Mouse (Mus musculus) gastrocnemius, postnatal 4 days (tissue): ENCODE measurements around the gene Tmc1. TPM values are rescaled to one million over a fixed set of nuclear protein-coding genes. Genes with fewer than 3 reads are reported as not detected.

ENCODE experiments used
- DNase-seq, 2 experiments: peaks; one replicate each; pipeline ENCODE4 v3.0.0; 2021 to 2022; ENCODE audit warnings: low spot score in 2 of 2, mixed read lengths in 2 of 2
- long read RNA-seq, 2 experiments: library from polyadenylated mRNA; stranded (forward); transcript quantifications; one replicate each; pipeline ENCODE4 v2.0.0; 2021
- total RNA-seq, 2 experiments: library from RNA; stranded (reverse); gene quantifications; 2 replicates each; pipeline ENCODE4 v1.2.3; 2021

Gene Tmc1
- not detected for total RNA-seq
- long read RNA-seq, experiment 1, partial matches to known transcripts, result 0 of 1 reads
- long read RNA-seq, experiment 1, other reads (novel, unspliced or antisense), result 1 of 1 reads
- long read RNA-seq, experiment 2, partial matches to known transcripts, result 0 of 1 reads
- long read RNA-seq, experiment 2, other reads (novel, unspliced or antisense), result 1 of 1 reads

DNA sequence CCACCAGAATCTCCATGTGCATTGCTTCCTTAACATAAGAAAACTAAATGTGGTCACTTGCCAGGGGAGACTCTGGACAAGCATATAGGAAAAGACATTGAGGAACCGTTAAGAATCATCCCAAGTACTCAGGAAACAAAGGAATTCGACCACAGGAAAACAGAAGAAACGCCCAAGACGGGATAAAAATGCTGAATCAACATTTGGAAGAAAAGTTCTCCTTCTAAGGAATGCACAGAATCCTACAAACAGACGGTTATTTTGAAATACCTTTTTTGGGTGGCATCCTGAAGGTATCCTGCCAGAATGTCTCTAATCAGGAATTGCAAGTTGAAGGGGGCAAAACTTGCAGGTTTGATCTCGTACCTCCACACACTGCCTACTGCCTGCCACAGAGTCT, at the start of gene Tmc1:
Tmc1 (minus strand) TSS at position 329 of the 400 bp plus-strand sequence.
- no peak for DNase-seq

DNA sequence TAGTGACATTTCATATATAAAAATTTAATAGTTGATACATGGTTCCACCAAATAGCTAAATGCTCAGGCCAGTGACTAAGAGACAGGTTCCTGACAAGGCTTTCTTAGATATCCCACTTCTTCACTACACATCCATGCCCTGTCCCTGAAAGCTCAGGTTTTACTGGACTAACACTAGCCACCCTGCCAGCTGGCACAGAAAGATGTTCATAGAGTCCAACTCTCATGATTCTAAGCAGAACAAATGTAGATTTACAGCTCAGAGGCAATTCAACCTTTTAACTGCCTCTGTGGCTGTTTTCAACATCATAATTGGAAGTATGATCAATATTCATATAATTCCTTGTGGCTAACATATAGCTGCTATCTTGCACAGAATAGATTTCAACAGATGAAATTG, 47.5 kb upstream of the Tmc1 start:
- no peak for DNase-seq

DNA sequence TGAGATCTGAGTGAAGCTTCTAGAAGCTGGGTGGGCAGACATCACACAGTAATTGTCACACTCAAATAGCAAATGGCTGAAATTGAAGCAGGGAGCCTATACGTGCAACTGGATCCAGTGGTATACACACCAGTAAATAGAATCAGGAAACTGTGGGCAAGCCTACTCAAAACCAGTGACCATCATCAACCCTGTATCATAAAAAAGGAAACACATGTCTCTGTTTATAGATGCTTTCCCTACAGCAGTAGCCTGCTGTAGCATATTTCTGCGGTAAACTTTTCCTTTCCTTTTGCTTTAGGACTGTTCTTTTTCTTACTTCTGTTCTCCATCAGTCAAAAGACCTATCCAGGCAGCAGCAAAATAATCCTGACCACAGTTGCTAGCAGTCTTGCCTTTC, 25.2 kb upstream of the Tmc1 start:
- DNase-seq, result no peak

DNA sequence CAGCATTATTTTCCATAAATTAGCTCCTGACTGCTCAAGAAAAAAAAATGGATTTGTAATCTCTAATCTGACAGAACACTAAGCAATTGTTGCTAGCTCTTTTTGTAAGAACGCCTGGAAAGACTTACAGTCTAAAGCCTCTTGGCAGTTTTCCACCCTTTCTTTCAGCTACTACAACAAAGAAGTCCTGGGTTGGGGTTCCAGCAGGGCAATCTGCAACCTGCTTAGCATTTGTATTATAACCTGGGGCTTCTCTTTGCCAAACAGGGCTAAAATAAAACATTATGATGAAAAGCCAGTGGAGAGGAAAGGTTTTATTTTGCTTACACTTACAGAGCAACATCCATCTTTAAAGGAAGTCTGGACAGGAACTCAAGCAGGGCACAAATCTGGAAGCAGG, 24.1 kb upstream of the Tmc1 start:
- no peak for DNase-seq

DNA sequence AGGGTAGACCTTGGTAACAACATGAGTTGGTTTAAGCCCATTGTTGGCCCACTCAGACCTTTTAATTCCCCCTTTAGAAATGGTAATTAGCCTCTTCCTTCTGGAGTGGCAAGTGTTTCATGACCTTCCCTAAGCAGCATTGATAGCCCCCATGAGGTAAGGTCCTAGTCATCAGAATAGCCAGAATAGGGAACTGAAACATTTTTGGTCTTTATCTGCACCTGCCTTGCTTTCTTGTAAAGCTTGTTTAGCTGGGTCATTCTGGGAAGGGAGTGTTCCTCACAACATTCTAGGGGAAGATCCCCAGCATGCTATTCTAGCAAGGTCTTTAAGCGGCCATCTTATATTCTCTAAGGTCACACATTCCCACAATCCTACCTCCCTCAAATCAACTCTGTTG, 17.9 kb upstream of the Tmc1 start:
- no peak for DNase-seq

DNA sequence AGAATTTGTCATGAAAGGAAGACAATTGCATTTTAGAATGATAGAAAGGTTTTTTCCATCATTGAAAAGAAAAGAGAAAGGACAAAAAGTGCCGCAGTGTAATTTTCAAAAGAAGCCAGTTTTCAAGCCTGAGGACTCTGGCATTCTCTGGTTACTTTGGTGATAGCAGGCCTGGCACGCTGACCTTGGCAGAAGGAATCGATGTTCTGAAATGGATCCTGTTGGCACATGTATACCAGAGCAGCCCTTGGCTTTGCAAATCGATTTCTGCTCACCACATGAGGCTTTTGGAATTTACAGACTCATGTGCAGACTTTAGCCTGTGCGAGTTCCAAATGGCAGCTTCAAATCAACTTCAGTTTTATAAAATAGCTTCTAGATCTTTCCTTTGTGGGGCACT, 813 bp upstream of the Tmc1 start:
- no peak for DNase-seq

DNA sequence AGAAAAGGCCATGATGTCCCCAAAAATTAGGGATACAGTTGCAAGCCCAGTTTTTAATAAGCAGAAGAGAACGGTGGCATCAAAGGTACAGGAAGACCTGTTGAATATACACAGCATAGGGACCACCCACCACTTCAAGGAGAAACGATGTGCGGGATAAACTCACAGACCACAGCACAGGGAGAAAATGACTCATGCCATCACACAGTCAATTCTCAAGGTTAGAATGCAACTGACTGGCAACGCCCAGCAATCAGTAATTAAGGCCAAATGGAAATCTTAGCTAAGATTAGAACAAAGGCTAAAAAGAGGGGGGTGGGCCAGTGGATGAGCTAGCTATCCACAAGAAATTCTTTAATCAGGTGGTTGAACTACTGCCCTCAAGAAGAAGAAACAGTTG, 9.6 kb downstream of the Tmc1 start:
- DNase-seq, result no peak

DNA sequence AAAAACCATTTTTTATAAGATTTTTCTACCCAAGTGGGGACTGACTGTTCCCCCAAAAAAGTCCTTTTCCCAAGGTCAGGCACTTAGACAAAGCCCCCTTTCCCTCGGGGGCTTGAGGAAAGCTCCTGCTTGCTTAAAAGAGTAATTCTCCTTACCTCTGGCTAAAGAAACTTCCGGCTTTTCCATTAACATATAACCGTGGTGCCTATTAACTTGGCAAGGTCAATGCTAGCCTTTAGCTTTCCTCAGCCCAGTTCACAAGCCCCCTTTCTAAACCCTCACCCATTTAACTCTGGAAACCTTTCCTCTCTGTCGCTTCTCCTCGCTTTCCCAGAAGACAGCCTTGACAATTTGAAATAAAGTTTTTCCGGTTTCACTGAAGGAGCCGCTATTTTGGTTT, 29.7 kb downstream of the Tmc1 start:
- no peak for DNase-seq

DNA sequence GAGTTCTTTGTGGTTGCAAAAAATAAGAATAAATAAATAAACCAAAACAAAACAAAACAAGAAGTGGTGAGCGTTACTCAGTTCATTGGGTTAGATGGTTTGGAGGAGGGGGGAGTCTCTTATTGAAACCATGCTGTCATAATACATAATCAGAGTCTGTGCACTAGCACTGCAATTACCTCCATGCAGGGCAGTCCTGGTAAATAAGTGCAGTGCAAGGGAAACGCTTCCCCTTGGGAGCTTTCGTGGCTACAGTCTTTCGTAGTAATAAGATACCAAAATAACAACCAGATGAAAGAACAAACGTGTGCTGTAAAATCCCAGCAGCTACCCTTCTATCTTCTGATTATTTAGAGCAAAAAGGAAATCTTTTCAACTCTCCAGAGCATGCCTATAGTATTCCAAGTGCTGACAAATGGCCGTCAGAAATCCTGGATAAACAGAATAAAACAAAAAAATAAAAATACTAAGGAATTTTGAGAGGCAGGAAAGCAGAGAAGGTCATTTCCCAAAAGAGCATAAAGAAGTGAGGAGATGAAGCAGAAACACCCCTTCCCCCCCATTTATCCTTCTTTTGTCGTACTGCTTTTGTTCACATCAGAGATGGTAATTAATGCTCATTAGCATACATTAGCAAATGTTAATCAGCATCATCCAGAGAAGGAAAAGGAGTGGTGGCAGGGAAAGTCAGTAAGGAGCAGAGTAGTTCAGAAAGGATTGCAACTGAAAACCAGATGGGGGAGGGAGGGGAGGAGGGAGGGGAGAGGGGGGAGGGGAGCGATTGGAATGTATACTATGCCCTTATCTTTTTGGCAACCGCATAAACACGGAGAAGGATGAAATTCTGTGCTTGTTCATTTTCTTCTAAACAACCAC, 30.4 kb downstream of the Tmc1 start:
- no peak for DNase-seq

DNA sequence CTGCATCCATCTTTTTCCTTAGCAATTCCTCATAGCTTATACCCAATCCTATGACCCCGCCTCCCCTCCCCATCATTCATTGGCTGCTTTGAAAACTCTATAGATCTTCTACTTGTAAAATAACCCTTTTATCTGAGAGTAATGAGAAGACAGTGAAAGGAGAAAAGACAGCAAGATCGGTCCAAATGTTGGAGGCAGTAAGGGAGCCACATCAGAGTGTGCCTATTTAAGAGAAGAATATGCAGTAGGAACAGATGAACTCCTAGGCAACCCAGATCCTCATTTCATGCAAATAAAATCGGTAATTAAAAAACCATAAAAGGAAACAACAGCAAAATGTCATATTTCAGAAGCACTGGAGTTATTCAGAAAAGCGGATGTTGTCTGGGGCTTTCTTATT, 35.8 kb downstream of the Tmc1 start:
- no peak for DNase-seq

DNA sequence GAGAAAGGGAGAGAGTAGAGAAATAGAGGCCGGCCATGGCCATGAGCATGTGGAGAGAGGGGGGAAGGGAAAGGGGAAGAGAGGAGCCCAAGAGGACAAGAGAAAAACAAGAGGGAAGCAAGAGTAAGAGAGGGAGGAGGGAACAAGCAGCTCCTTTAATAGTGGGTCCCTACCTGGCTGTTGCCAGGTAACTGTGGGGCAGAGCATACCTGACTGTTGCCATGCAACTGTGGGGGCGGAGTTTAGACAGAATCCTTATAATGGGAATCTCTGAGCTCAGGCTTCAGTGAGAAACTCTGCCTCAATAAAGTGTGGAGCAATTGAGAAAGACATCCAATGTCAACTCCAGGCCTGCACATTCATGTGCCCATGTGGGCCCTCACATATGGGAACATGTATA, 38.9 kb downstream of the Tmc1 start:
- no peak for DNase-seq

DNA sequence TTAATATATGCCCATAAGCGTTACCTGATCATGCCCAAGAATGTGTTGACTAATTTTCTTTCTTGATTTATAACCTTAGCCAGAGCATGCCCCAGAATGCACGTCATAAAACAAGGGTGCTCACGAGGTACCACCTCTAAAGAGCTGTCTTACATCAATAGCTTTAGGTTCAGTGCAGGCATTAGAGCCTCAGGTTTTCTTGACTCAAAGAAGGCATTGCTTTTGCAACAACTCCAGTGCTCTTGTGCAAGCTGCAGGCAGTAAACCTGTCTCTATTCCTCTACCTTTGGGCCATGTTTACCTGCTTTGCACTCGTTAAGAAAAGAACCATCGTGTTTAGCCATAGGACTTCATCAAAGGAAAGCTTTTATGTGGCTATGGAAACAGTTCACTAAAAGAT, 43.6 kb downstream of the Tmc1 start:
- no peak for DNase-seq

DNA sequence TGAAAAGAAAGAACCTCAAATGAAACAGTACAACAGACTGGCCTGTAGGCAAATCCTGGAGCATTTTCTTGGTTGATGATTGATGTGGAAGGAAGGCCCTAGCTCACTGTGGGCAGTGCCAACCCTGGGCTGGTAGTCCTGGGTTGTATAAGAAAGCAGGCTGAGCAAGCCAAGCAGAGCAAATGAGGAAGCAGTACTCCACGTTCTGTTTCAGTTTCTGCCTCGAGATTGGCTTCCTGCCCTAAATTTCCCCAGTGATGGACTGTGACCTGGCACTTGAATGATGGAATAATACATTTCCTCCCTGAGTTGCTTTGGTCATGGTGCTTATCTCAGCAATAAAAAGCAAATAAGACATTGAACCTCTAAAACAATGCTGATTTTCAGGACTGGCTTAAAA, 72.8 kb downstream of the Tmc1 start:
- DNase-seq, result no peak

DNA sequence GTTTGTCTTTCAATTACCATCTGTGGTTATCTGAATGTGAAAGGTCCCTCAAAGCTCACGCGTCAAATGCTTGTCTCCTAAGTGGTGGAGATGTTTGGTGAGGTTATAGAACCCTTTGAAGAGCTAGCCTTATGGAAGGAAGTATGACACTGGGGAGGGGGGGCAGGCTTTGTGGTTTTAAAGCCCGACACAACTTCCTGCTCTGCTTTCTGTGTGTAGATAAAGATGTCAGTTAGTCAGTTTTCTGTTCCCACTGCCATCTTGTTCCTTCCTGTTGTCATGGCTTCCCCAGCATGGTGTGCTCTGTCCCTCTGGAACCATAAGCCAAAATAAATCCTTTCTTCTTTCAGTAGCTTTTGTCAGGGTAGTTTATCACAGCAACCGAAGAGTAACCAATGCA, 78.1 kb downstream of the Tmc1 start:
- DNase-seq, result no peak

DNA sequence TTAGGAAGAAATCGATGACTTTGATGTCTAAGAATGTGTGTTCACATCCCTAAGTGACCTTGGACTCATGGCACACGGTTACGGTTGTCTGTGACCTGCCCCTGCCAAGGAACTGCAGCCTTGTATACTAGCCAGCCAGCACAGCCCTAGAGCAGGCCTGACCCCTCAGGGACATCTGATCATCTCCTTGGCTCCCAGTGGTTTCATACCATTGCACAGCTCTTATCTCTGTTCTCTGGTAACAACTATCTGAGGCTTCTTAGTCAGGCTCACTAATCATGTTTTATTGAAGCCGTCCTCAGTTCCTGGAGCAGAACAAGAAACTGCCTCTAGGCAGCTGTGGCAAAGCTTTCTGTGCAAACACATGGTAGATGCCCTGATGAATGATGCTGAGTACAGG, 92.2 kb downstream of the Tmc1 start:
- DNase-seq, result no peak

DNA sequence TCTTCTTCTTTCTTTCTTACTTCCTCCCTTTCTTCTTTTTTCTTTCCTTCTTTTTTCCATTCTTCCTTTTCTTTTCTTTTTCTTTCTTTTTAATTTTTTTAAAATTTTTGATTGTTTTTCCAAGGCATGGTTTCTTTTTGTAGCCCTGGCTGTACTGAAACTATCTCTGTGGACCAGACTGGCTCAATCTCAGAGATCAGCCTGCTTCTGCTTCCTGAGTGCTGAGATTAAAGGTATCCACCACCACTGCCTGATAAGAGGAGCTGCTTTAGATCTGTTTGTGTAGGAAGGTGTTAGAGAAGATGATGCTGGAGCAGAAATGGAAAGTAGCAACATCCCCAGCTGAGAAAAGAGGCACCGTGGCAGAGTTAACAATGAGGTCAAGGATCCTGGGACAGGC, 93.7 kb downstream of the Tmc1 start:
- DNase-seq, result no peak

DNA sequence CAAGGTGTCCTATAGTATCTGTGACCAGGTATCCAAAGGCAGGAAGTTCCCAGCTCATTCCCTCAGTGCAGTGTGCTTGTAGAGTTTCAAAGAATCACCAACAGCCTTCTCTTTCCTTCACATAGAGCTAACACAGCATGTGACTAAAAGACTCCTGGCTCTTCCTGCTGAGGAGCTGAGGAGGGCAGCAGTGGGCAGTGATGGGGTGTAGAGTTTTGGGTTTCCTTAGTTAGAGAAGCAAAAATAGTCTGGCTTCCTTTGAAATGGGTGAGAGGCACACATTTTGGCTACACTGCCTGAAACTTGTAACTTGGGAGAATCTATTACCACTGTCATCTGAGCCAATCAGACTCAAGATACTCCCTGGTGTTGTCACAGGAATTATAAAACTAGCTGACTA, 96.2 kb downstream of the Tmc1 start:
- no peak for DNase-seq

DNA sequence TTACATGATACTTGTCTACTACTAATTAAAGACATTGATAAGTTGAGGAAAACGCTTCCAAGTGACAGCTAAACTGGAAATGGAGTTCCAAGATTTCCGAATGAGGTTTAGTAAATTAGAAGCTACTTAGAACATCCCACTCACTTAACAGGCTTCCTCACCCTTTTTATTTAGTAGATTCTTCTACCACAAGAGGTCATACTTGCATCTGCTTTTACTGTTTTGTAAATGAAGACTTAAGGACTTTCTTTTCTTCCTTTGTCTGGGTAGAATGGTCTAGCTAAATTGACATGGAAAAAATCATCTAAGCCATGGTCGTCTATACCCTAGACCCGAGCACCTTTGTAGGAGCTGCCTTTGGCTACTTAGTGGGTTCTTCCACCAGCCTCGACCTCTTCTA, 105.1 kb downstream of the Tmc1 start:
- no peak for DNase-seq

DNA sequence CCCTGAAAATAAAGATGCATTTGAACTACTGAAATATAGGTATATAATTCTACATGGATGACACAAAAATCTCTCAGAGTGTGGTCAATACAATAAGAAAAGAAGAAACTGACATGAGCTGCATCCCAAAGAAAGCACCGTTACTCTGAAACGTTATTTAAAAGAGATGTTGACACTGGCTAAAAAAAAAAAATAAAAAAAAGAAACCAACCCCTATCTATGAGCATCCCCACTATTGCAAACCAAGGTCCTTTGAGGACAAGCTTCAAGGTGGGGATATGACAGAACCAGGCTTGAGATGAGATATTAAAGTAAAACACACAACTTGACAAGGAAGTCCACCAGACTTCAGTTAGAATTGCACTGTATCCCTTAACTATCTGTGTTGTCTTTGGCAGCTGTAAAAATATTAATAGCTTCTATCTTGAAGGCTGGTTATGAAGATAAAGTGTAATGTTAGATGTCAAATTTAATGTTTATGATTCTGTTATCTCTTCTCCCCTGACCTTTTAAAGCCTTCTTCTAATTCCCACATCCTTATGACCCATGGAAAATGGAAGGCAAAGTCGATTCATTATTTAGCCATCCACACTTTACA, 106.4 kb downstream of the Tmc1 start:
- DNase-seq, result no peak

DNA sequence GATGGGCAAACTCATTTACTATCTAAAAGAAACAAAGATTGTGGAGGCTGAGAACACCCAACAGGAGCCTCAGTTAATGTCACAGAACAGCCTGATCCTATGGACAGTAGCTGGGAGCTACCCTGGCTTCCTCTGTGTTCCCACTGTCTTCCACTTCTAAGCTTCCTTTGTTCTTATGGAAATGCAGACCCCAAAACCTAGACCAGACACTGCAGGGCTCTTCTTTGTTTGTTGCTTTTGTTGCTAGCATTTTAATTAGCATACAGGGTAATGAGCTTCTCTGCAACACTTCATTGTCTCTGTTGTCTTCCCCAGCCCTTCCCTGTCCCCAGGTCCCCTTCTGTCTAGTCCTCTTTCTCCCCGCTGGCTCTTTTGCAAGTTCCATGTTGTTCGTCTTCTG, 116.6 kb downstream of the Tmc1 start:
- no peak for DNase-seq

DNA sequence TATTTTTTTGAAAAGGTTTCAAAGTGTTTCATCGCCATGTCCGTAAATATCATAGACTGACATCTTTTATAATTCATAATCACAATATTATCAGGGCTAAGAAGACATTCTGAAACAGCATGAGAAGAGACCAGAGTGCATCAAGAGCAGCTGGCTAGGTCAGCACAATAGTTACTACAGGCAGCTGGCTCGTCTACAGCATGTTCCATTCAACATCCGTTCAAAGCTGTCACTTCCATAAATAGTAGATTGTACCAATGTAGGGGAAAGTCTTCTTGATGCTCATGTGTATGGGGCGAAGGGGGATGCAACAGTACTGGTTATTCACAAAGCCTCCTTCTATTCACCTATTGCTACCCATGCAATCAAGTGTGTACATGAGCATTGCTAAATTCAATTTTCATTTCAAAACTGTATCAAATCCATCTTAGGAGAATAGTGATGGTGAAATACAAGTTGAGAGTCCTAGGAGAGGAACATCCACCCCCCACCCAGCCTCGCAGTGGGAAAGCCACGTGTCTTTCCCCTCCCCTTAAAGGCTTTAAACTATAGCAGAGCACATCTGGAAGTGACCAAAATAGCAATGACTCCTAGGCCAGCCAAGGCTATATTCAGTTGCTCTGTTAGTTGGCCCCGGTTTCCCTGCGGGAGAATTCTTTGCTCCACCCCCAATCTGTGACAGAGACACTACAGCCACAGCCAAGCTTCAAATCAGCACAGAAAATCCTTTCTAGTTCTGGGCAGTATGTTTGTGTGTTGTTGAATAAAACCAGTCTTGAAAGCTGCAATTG, 117.8 kb downstream of the Tmc1 start:
- DNase-seq, result peak in 1 of 2 experiments; percentile 30

DNA sequence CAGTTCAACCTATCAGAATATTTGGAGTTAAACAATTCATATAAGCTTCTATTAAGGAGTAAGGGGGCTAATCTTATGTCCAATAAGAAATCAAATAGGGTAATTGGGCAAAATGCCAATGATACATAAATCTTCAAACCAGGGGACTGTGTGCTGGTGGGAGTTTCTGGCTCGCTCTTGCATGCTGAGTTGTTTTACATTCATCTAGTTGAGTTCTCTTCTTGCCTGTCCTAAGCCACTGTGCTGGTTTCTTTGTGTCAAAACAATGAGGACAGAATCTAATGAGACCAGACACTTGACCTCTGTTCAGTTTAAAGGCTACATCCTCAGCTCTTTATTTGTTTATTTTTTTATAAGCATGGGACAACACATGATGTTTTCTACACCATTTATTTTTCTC, 119.1 kb downstream of the Tmc1 start:
- no peak for DNase-seq
